7 mouse cellular contexts compared by ENCODE assay signal in the genomic region with DNA sequence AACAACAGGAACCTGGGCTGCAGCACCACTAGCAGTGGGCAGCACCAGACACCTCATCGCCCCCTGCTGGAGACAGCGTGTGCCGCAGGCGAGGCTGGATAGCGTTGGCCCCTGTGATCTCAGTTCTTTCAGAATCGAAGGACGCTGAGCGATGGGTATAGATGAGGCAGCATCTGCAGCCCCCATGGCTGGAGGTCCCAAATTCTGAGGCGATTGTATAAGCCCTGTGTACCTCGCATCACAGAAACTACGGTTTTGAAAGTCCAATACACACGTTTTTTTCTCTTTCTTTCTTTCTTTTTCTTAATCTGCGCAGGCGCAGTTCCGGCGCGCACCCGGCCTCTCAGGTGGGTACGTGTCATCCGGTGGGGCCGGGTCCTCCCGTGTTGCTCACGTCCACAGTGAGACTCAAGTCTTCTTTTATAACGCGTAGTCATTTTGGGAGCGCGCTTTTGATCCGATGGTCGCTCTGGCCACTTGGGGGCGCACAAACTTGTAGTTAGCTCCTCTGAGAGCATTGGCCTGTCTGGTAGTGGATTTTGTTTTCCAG.
A peak's percentile ranks its signal among the peaks of the same experiment; 100 is the strongest.
DNase-seq lines count a peak whose midpoint lies in the region; ATAC-seq lines count a peak whose summit lies in the region.

No protein-coding gene starts in this region.

- no peaks in the 10 kb centered on the region for H3K27me3 ChIP-seq in limb, embryonic 10.5 days (ENCODE audit: low read depth, poor library complexity, severe bottlenecking)
- no peaks in the 10 kb centered on the region for H3K27me3 ChIP-seq in midbrain, embryonic 13.5 days

- H3K4me1 ChIP-seq in limb, embryonic 10.5 days = no peaks in the 10 kb centered on the region
- no peaks in the 10 kb centered on the region for H3K4me1 ChIP-seq in midbrain, embryonic 13.5 days (replicated peaks)

- peak; percentile 99 for ATAC-seq in granulocyte monocyte progenitor cell, adult 5-6 weeks (replicated peaks; ENCODE audit: poor library complexity, severe bottlenecking)
- peak; percentile 98 for ATAC-seq in midbrain, embryonic 13.5 days

- under 1% methylated on average over 30 of the region's 30 CpGs for WGBS in limb, embryonic 10.5 days
- under 1% methylated on average over 30 of the region's 30 CpGs for WGBS in midbrain, embryonic 13.5 days

- peak overlapping the region; percentile 65 for H3K9ac ChIP-seq in midbrain, embryonic 13.5 days (replicated peaks)

- peak overlapping the region; percentile 59 for H3K4me2 ChIP-seq in midbrain, embryonic 13.5 days (replicated peaks)

- no peaks in the 10 kb centered on the region for H3K36me3 ChIP-seq in limb, embryonic 10.5 days
- H3K36me3 ChIP-seq in midbrain, embryonic 13.5 days = no peaks in the 10 kb centered on the region

- H3K27ac ChIP-seq in limb, embryonic 10.5 days = peak overlapping the region; percentile 85
- H3K27ac ChIP-seq in midbrain, embryonic 13.5 days = peak overlapping the region; percentile 69

- no peaks in the 10 kb centered on the region for H3K9me3 ChIP-seq in limb, embryonic 10.5 days (replicated peaks)
- no peaks in the 10 kb centered on the region for H3K9me3 ChIP-seq in midbrain, embryonic 13.5 days

- H3K4me3 ChIP-seq in limb, embryonic 10.5 days = peak overlapping the region; percentile 59
- H3K4me3 ChIP-seq in midbrain, embryonic 13.5 days (replicated peaks) = peak overlapping the region; percentile 50

- DNase-seq in adrenal gland, adult 8-10 months = peak; percentile 80
- peak; percentile 87 for DNase-seq in embryo, embryonic 9.5 days (ENCODE audit: extremely low spot score)
- peak; percentile 88 for DNase-seq in kidney, adult 11 months
- DNase-seq in limb, embryonic 10.5 days (ENCODE audit: low spot score) = peak; percentile 91
- DNase-seq in spleen, adult 12 weeks (ENCODE audit: low spot score) = peak; percentile 80

Comparison
In these comparisons a context has a peak if more than half of its experiments do, and no peak if none do; other contexts are left out.
1. Peak in every context shown above with its lines: DNase-seq, ATAC-seq, H3K4me3 ChIP-seq and H3K27ac ChIP-seq.